Mouse (Mus musculus) left cerebral cortex, adult 18-20 months (tissue): ENCODE measurements around the gene Pptc7. TPM values are rescaled to one million over a fixed set of nuclear protein-coding genes. Genes with fewer than 3 reads are reported as not detected.

Source experiments
- DNase-seq, 2 experiments: peaks; one replicate each; pipeline ENCODE4 v3.0.0; 2021 to 2022; ENCODE audit warnings: low spot score in 2 of 2, mixed read lengths in 1 of 2
- total RNA-seq, 2 experiments: library from RNA; stranded (reverse); gene quantifications; 2 replicates each; pipeline ENCODE4 v1.2.3; 2021

Gene Pptc7
- total RNA-seq, 2 experiments from 2014 or later: 42.0 to 50.5 TPM

DNA sequence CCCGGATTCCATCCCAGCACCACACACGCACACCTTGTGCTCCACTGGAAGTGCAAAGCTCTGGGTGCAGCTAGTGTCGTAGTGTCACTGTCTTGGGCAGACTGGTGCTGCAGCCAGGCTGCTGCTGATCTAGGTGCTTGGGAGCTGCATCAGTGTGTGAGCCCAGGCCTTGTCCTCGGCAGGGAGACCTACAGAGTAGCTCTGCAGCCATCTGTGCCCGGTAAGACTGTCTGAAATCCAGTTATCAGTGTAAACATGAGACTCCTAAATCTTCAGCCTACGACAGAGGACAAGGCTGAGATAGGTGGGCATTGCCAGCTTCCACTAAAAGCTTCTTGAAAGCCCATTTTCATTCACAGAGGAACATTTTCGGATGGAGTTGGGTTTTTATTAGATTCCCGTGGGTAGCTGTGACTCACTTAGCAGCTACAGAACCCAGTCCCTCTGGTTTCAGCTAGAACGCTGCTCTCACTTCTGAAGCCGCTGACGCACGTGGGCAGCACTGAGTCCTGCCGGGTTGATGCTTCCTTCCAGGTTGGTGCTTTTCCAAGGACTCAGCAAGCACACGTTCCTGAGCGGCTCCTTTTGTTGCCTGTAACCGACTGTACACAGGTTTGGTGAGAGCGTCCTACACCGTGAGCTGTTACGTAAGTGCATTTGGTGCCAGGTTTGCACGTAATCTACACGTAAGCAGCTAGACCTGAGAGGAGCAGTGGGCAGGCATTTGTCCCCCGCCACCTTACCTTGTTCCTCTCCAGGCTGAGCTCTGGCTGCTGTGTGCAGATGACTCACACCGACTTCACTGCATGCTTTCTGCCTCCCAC lies 40.7 kb downstream of the Pptc7 start:
- peak; percentile 71 to 88 for DNase-seq

DNA sequence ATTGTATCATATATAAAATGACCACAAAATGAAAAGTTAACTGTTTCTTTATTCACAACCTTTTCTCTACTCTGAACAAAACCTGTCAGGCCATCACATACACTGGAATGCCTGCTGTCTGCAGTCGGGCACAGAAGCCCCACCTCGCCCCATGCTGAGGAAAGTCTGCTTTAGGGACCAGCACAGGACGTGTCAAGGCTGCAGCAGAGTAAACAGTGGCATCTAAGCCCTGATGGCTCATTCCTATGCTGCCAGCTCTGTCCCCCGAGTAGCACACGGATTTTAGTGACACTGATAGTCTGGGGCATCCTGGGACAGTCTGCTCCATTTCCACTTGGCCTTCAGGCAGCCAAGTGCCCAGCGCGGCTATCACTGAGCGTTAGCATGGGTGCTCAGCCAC lies 41.3 kb downstream of the Pptc7 start:
- no peak for DNase-seq

DNA sequence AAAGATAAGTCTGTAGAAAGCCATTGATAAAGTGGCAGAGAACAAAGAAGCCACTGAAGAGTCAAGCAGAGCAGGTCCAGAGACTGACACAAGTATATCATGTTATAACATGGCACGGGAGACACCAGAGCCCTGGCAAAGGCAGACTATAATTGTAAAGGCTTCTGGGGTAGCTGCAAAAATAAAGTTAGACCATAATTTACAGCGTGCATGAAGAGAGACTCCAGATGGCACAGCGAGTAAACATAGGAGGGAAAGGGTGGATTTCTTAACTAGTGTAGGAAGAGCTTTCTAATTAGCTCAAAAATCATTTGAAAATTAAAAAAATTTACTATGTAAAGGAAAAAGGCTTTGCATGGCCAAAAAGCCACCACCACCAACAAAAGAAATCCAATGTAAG lies 43.1 kb downstream of the Pptc7 start:
- DNase-seq: peak in 1 of 2 experiments; percentile 9

DNA sequence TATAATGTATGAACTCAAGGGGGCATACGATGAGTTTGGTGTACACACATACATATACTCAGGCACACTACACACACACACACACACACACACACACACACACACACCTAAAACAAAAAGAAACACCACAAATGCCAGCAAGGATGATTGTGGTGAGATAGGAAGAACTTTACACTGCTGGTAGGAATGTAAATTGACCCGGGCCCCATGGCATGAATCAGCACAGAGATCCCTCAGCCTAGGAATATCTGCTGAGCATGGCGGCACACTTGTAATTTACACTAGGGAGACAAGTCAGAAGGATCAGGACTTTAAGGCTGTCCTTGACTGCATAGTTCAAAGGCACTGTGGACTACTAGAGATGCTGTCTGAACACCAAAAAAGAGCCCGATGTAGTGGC lies 46.1 kb downstream of the Pptc7 start:
- no peak for DNase-seq

DNA sequence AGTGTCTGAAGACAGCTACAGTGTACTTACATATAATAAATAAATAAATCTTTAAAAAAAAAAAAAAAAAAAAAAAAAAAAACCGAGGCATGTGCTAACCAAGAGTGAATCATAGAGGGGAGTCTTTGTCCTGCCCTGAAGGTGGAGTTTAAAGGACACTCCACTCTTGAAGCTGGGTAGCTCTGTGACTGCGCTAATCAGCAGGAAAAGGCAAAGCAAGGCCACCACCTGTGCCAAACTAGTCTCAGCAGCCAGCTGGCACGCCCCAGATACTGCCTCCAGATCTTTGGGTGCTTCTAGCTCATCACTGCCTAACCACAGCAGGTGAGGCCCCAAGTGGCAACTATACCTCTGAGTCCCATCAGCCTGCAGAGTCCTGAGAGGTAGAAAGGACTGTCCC lies 50.5 kb downstream of the Pptc7 start:
- no peak for DNase-seq

DNA sequence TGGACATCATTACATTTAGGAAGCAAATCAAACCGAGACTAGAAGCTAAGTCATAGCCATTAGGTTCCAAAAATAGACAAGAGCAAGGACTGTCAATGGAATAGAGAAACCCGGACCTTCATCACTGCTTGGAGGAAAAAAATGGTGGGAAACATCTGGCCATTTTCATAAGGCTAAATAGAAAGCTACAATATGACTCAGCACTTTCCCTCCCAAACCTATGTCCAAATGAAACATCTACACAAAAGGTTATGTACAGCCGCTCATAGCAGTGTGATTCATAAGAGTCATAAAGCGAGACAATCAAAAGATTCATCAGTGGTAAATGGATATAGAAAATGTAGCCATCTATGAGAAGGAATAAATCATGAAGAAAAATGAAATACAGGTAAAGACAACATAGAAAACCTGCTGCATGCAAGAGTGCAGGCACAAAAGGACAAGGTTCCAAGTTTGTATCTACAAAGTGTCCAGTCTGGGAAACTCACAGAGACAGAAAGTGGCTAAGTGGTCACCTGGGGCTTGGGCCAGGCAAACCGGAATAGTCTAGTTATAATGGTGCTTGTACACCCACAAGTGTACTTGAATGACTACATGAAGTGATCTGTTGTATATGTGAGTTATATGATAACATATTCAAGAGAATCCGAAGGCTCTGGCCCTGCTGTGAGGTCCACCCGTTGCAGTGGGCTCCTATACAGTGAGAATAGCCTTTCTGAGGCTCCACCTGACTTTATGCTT lies 52.6 kb downstream of the Pptc7 start:
- no peak for DNase-seq

DNA sequence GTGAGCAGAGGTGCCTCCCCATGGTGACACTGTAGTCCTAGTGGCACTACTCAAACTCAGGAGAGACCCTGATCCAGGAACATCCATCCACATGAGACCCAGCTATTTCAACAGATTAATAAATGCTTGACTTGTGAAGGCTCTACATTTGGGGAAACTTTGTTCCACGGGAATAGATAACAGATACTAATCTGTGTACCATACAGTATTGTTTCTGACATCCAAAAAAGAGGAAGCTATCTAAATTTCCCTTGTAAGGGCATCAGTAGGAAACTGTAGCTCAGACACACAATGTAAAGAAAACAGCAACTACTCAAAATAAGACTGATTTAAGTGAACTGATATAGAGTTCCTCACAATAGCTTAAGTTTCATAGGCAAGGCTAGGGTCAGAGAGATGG lies 58.7 kb downstream of the Pptc7 start:
- DNase-seq: no peak

DNA sequence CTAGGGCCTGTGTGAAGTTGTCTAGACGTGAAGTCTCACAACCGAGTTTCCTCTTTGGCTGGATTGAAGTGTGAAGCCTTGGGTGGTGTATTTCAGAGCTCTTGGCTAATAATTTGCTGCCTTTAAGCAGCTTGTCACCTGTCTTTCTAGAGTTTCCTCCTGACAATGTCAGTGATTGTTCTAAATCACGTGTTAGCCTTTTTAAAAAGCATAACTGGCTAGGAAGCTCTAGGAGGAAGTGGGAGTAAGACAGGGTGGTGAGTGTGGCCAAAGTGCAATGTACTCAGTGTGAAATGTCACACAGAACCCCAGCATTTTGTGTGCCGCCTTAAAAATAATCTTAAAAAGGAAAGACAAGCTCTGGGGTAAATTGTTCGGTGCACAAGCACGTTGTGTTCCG lies 59.6 kb downstream of the Pptc7 start:
- no peak for DNase-seq

DNA sequence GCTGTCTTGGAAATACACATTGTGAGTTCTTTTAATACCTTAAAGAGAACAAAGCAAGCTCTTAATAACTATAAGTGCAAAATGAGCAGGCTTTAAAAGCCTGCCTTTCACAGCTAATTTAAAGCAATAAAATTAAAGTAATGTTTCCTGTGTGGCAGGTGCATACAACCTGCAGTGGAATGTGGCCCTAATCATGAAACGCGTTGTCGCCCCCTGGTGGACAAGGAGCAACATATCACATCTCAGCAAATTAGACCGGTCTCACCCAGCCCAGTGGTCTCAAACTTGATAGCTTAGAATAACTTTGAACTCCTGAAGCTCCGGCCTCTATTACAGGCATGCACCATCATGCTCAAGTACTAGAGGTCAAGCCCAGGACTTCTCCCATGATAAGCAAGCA lies 60.1 kb downstream of the Pptc7 start:
- peak; percentile 74 to 76 for DNase-seq

DNA sequence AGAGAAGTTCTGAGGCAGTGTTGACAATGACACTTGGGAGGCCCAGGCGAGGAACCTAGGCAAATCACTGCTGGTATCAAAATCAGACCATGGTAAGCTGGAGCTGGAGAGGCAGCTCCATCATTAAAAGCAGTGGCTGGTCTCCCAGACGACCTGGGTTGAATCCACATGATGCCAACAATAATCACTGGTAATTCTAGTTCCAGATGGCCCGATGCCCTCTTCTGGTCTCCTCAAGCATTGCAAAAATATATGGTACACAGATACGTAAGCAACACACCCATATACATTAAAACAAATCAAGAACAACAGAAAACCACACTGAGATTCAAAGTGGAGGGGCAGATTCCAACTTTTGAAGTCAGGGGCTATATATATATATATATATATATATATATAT lies 61.6 kb downstream of the Pptc7 start:
- DNase-seq: no peak

DNA sequence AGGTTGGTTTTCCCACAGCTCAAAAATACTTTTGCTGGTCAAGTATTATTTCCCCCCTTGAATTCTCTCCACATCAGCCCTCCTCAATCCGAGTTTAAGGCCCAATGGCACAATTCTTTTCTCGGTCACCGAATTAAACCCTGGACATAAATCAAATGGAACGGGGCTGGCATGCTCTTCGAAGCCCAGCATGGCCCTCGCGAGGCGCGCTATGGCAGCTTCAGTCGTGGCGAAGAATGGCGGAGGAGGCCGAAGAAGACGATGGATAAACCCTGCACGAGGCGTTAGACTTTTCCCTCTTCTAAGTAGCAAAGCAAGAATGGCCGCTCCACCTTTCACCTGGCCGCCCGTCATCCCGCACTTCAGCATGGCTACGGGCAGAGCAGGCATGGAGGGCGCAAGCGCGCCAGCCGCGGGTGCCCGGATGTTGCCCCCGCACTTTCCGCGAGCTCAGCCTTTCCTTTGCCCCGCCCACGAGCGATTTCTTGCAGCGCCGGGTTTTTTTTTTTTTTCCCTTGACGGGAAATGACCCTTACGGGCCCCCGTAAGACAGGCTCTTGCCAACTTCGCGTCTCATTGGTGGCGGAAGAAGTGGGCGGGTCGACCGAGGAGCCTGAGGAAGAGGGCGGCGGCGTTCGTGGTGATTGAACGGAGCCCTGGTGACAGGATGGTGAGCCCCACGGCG lies 69.8 kb downstream of the Pptc7 start, which contains the start of the genes Rad9b and Vps29:
Gene Rad9b (minus strand): TSS at position 427 of the 685 bp plus-strand sequence.
Gene Vps29 (plus strand): TSS at position 563 of the 685 bp plus-strand sequence.
- DNase-seq: peak; percentile 99

DNA sequence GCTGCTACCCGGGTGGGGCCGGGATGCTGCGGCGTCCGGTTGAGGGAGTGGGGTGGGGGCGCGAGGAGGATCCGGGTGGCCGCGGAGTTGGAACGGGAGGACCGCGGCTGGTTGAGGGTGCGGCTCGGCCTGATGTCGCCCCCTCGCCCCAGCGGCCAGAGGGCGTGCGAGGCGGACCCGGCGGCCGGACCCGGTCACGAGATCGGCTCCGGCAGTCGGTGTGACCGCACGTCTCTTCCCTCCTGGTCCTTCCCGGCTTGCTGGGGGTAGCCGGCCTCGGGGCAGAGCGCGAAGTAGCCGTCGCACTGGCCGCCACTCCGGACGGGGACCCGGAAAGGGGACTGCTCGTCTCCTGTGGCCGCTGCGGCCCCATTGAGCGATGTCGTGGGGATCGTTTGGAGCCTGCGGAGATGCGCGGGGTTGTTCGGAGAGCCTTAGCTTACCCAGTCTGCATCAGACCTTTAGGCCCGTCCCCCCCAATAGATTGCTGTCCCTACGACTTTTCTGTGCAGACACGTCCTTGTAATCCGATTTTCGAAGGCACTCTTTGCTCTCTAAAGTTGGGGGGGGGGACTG lies 70.4 kb downstream of the Pptc7 start:
- no peak for DNase-seq

DNA sequence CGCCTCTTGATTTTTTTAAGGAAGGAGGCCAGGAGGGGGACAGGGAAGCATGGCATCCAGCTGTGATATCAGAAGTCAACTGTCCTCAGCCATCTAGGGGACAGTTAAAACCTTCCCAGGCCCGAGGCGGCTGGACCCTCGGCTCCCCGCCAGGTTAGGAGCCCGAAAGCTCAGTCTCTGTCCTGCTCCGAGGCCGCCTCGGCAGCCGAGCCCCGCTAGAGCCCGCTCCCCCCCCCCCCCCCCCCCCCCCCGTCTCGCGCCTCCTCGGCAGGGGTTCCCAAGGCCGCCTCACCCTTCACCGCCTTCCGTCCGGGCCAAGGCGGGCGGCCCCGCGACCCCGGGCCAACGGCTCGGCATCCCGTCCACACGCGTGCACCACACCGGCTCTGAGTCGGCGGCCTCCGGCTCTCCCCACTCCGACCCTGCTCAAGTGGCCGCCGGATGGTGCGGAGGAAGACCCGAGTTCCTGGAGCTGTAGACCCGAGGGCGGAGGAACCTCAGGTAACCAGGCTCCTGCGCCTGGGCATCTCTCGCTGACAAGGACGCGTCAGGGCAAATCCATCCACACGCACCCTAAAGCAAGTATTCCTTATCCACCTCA lies 87.5 kb downstream of the Pptc7 start, which contains the start of gene Gpn3:
Gene Gpn3 (plus strand): TSS at position 286 of the 601 bp plus-strand sequence.
- DNase-seq: peak in 1 of 2 experiments; percentile 12

DNA sequence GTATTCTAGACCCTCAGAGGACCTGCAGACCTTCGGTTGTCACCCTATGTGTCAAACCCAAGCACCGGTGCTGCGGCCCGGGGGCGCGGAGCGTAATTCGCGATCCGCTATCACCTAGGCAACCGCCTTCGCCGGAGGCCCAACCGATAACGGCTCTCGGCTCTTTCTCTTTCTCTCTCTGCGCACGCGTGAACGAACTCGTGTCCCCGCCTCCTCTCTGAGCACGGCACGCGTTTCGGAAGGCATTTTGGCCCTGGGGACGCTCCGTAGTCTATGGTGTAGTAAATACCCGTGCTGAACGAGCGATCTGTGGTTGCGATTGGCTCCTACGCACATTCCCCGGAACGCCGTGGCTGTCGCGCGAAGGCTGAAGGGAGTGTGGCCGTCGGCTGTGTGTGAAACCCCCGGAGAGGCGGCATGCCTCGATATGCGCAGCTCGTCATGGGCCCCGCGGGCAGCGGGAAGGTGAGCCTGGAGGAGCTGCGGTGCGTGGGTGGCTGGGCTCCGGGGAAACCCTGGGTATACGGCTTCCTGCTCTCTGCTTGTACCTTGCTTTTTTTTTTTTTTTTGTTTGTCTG lies 88.1 kb downstream of the Pptc7 start, which contains the start of gene Fam216a:
Gene Fam216a (minus strand): TSS at position 173 of the 578 bp plus-strand sequence.
- DNase-seq: peak; percentile 100

DNA sequence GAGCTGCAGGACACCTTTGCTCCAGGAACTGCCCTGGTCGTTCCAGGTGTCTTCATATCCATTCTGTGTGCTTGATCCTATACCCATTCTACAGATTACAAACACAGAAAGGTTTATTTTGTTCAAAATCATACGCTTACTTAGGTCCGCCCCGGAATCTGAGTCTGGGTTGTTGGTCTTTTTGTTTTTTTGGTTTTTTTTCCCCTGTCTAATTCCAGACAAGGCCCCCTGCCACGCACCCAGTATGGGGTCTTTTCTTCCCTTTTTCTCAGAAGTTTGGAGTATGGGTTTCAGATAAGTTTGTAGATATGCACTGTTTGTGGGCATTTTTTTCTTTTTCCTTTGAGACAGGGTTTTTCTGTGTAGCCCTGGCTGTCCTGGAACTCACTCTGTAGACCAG lies 88.7 kb downstream of the Pptc7 start:
- no peak for DNase-seq

Other genes with a start within 250 kb of the Pptc7 start
- gene Cux2, start 234.3 kb upstream of the Pptc7 start, total RNA-seq: 100 to 1,000 TPM; 192 to 210 TPM
- 1 to 10 TPM; 1.3 to 2.0 TPM for gene Myl2, start 183.4 kb upstream of the Pptc7 start, total RNA-seq
- under 1 TPM; 0.82 to 0.84 TPM for gene Ccdc63, start 143.5 kb upstream of the Pptc7 start, total RNA-seq
- gene Ppp1cc, start 126.1 kb upstream of the Pptc7 start, total RNA-seq: 100 to 1,000 TPM; 190 to 202 TPM
- gene Hvcn1, start 77.6 kb upstream of the Pptc7 start, total RNA-seq: 1 to 10 TPM; 2.6 to 4.3 TPM
- 10 to 100 TPM; 10.3 to 14.6 TPM for gene Tctn1, start 19.9 kb upstream of the Pptc7 start, total RNA-seq
- 1 to 10 TPM; 2.5 to 4.0 TPM for gene Rad9b, start 69.9 kb downstream of the Pptc7 start, total RNA-seq
- gene Vps29, start 70.0 kb downstream of the Pptc7 start, total RNA-seq: 100 to 1,000 TPM; 181 to 216 TPM
- 10 to 100 TPM; 24.9 to 27.6 TPM for gene Gpn3, start 87.5 kb downstream of the Pptc7 start, total RNA-seq
- gene Fam216a, start 88.0 kb downstream of the Pptc7 start, total RNA-seq: 10 to 100 TPM; 67.8 to 75.3 TPM
- gene Arpc3, start 107.5 kb downstream of the Pptc7 start, total RNA-seq: 100 to 1,000 TPM; 194 to 229 TPM
- gene Anapc7, start 137.3 kb downstream of the Pptc7 start, total RNA-seq: 10 to 100 TPM; 32.2 to 35.0 TPM
- 100 to 1,000 TPM; 672 to 715 TPM for gene Atp2a2, start 217.9 kb downstream of the Pptc7 start, total RNA-seq